In the genomic region with DNA sequence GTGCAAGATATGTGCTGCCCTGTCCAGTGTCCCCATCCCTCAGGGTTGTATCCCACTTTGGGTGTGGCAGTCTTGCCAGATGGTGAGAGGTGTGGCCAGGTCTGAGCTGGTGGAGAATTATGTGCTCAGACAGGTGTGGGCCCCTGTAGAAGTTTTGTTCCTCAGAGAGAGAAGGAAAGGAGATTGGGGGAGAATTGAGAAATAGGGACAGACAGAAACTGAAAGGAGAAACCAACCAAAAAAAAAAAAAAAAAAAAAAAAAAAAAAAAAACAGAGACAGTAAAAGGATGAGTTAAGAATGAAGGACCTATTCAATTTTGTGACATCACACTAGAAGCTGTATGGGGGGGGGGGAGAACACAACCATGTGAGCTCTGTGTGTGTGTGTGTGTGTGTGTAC, we compare ENCODE assay signal across 11 mouse cellular contexts. TPM values are rescaled to one million over a fixed set of nuclear protein-coding genes. Genes with fewer than 3 reads are reported as not detected.
A peak's percentile ranks its signal among the peaks of the same experiment; 100 is the strongest.
DNase-seq lines count a peak whose midpoint lies in the region; ATAC-seq and TF ChIP-seq lines count a peak whose summit lies in the region.
"Had no signal": no experiment of that assay in that cellular context is flagged by ENCODE, and none has a peak within 500 bp of the region (broad histone marks: within the 10 kb centered on the region; RNA-seq: fewer than 3 reads in every experiment).

No protein-coding gene starts in this region.

- no peak overlapping the region for H3K9ac ChIP-seq in heart, embryonic 16.5 days (ENCODE audit: low read length)
- no peak overlapping the region for H3K9ac ChIP-seq in embryonic facial prominence, embryonic 15.5 days
- H3K9ac ChIP-seq in midbrain, embryonic 11.5 days (ENCODE audit: low read length) = peak overlapping the region; percentile 93

- DNase-seq in heart, adult 18-20 months = no peak
- no peak for DNase-seq in midbrain, embryonic 11.5 days (ENCODE audit: low spot score, missing footprints)
- DNase-seq in adipocyte (ENCODE audit: low spot score) = no peak
- no peak for DNase-seq in adrenal gland, adult (ENCODE audit: inconsistent age in 2 of 2, low spot score in 1 of 2)
- DNase-seq in yolk sac, embryonic 10.5 days (ENCODE audit: low spot score) = no peak
- DNase-seq: adrenal gland, postnatal 25 days; cerebellum, postnatal 14 days; layer of hippocampus, postnatal 36 days had no signal

- peaks cover 18% of the 10 kb centered on the region for H3K4me1 ChIP-seq in heart, embryonic 16.5 days (ENCODE audit: control insufficient read depth, insufficient read depth, low read length)
- peaks cover 61% of the 10 kb centered on the region for H3K4me1 ChIP-seq in E14TG2a.4 (replicated peaks; ENCODE audit: low read depth, low read length)
- peaks cover 48% of the 10 kb centered on the region for H3K4me1 ChIP-seq in embryonic facial prominence, embryonic 15.5 days
- H3K4me1 ChIP-seq in midbrain, embryonic 11.5 days (ENCODE audit: control insufficient read depth, insufficient read depth, low read length) = peaks cover 37% of the 10 kb centered on the region

- peak overlapping the region; percentile 75 for H3K27ac ChIP-seq in heart, embryonic 16.5 days (ENCODE audit: low read length)
- H3K27ac ChIP-seq in embryonic facial prominence, embryonic 15.5 days (replicated peaks) = peak overlapping the region; percentile 90
- H3K27ac ChIP-seq in midbrain, embryonic 11.5 days (ENCODE audit: low read depth, low read length) = peak overlapping the region; percentile 93

- no peak for TF ChIP-seq CTCF in E14TG2a.4 (conservative IDR thresholded peaks at IDR 0.05; ENCODE audit: low read length)

- ATAC-seq in heart, embryonic 16.5 days (replicated peaks; ENCODE audit: extremely low read depth, insufficient read depth, low FRiP score) = no peak
- no peak for ATAC-seq in embryonic facial prominence, embryonic 15.5 days (ENCODE audit: insufficient number of reproducible peaks, low FRiP score, low TSS enrichment, low read depth)
- no peak for ATAC-seq in midbrain, embryonic 11.5 days (ENCODE audit: low FRiP score)

- H3K4me3 ChIP-seq in heart, embryonic 16.5 days (ENCODE audit: low read length) = no peak overlapping the region; the same call in 1 of the 2 replicates
- H3K4me3 ChIP-seq in E14TG2a.4 (replicated peaks; ENCODE audit: low read length) = peak overlapping the region; percentile 87; the same call in 1 of the 2 replicates
- H3K4me3 ChIP-seq in embryonic facial prominence, embryonic 15.5 days (replicated peaks) = peak overlapping the region; percentile 75
- H3K4me3 ChIP-seq in midbrain, embryonic 11.5 days (ENCODE audit: low read depth, low read length) = peak overlapping the region; percentile 75; the same call in 1 of the 2 replicates

- H3K27me3 ChIP-seq in heart, embryonic 16.5 days (ENCODE audit: control insufficient read depth, insufficient read depth, low read length) = no peaks in the 10 kb centered on the region; the same call in 1 of the 2 replicates
- H3K27me3 ChIP-seq in E14TG2a.4 (ENCODE audit: insufficient read depth, low read length) = peaks cover 57% of the 10 kb centered on the region
- H3K27me3 ChIP-seq in embryonic facial prominence, embryonic 15.5 days = no peaks in the 10 kb centered on the region
- H3K27me3 ChIP-seq in midbrain, embryonic 11.5 days (ENCODE audit: control insufficient read depth, insufficient read depth, low read length) = no peaks in the 10 kb centered on the region

- H3K4me2 ChIP-seq in heart, embryonic 16.5 days (ENCODE audit: low read depth, low read length) = peak overlapping the region; percentile 87
- H3K4me2 ChIP-seq in embryonic facial prominence, embryonic 15.5 days (replicated peaks) = peak overlapping the region; percentile 87
- H3K4me2 ChIP-seq in midbrain, embryonic 11.5 days = peak overlapping the region; percentile 64

- no peaks in the 10 kb centered on the region for H3K9me3 ChIP-seq in heart, embryonic 16.5 days (replicated peaks; ENCODE audit: control insufficient read depth, low read length)
- H3K9me3 ChIP-seq in E14TG2a.4 (ENCODE audit: low read length) = no peaks in the 10 kb centered on the region
- no peaks in the 10 kb centered on the region for H3K9me3 ChIP-seq in embryonic facial prominence, embryonic 15.5 days (replicated peaks)
- H3K9me3 ChIP-seq in midbrain, embryonic 11.5 days (ENCODE audit: control insufficient read depth, low read length) = no peaks in the 10 kb centered on the region

- no peaks in the 10 kb centered on the region for H3K36me3 ChIP-seq in heart, embryonic 16.5 days (ENCODE audit: control insufficient read depth, insufficient read depth)
- H3K36me3 ChIP-seq in E14TG2a.4 (ENCODE audit: insufficient read depth, low read length) = peaks cover 11% of the 10 kb centered on the region
- 0 out of 2 replicates have a peak, but pooled peaks cover 5% of the 10 kb centered on the region for H3K36me3 ChIP-seq in embryonic facial prominence, embryonic 15.5 days
- H3K36me3 ChIP-seq in midbrain, embryonic 11.5 days (ENCODE audit: control insufficient read depth, insufficient read depth, low read length) = no peaks in the 10 kb centered on the region

RNA-seq across cellular contexts. Expression of gene Notch3, which starts 1.9 kb away (rescaled TPM):
- 8.6 and 8.9 TPM in 2 replicates for polyA plus RNA-seq in heart, embryonic 16.5 days (2015; fragmentation: Nextera tagmentation; extraction: Ambion mirVana)
- total RNA-seq in heart, adult 18-20 months (2021) = 10 to 100 TPM; 20.5 to 24.5 TPM
- polyA plus RNA-seq in embryonic facial prominence, embryonic 15.5 days (2015; fragmentation: Nextera tagmentation; extraction: Ambion mirVana) = 18.3 and 19.4 TPM in 2 replicates
- polyA plus RNA-seq in midbrain, embryonic 11.5 days (2014; fragmentation: Nextera tagmentation; extraction: Ambion mirVana) = 21.4 and 21.9 TPM in 2 replicates

RNA-seq across cellular contexts. Expression of gene Ephx3, which starts 24.6 kb away (rescaled TPM):
- polyA plus RNA-seq in heart, embryonic 16.5 days (2015; fragmentation: Nextera tagmentation; extraction: Ambion mirVana) = 0.20 and 0.85 TPM in 2 replicates
- total RNA-seq in heart, adult 18-20 months (2021) = under 1 TPM; 0.69 to 0.74 TPM
- polyA plus RNA-seq in embryonic facial prominence, embryonic 15.5 days (2015; fragmentation: Nextera tagmentation; extraction: Ambion mirVana) = 10.3 and 11.9 TPM in 2 replicates
- 0.07 and 0.12 TPM in 2 replicates for polyA plus RNA-seq in midbrain, embryonic 11.5 days (2014; fragmentation: Nextera tagmentation; extraction: Ambion mirVana)
- total RNA-seq: adrenal gland, postnatal 25 days had no signal
